Mouse (Mus musculus) G1E (cell line): ENCODE data around the gene Map3k5.

ENCODE experiments used
- CTCF ChIP-seq: IDR thresholded peaks from 2 replicates; pipeline ENCODE4 v1.5.1; 2012; ENCODE audit warnings: low read depth, low read length, inconsistent platforms, mixed read lengths
- GATA1 ChIP-seq: IDR thresholded peaks from 2 replicates; pipeline ENCODE4 v1.6.1; 2012; ENCODE audit warnings: borderline replicate concordance, low read length, inconsistent platforms, mixed read lengths
- GATA2 ChIP-seq: IDR thresholded peaks from 2 replicates; pipeline ENCODE4 v1.6.1; 2012; ENCODE audit warnings: low read depth, low read length, inconsistent platforms, borderline replicate concordance
- POLR2AphosphoS5 ChIP-seq: IDR thresholded peaks from 2 replicates; pipeline ENCODE4 v1.6.1; 2012; ENCODE audit warnings: low read depth, low read length, inconsistent platforms; ENCODE audit not compliant: insufficient replicate concordance
- TAL1 ChIP-seq: conservative IDR thresholded peaks from 2 replicates; pipeline ENCODE4 v1.6.1; 2012; ENCODE audit warnings: low read depth, low read length, inconsistent platforms, mixed read lengths

- no peak for TF ChIP-seq POLR2AphosphoS5
- no peak for TF ChIP-seq CTCF
- no peak for TF ChIP-seq TAL1
- no peak for TF ChIP-seq GATA1
- TF ChIP-seq GATA2 = no peak
Observed at GRCm38 (mm10) chr10:19945651-19946050, 11.4 kb downstream of the Map3k5 start.
